Mouse (Mus musculus) bone marrow macrophage, adult 2 months (primary cell): Measurements from ENCODE around the gene Scube1.

Experiments
- CTCF ChIP-seq: IDR thresholded peaks from 2 replicates; pipeline ENCODE4 v1.5.1; 2012; ENCODE audit warnings: low read depth, mild to moderate bottlenecking, low read length, moderate library complexity
- POLR2A ChIP-seq: IDR thresholded peaks from 2 replicates; pipeline ENCODE4 v1.6.1; 2012; ENCODE audit warnings: mild to moderate bottlenecking, low read depth, low read length, borderline replicate concordance

GRCm38 (mm10) chr15:83596833-83597232 lies 128.0 kb downstream of the Scube1 start:
- TF ChIP-seq POLR2A (no peak), CTCF (no peak)
